Mouse (Mus musculus): ENCODE measurements around the gene Parvb.

The Parvb gene

DNA sequence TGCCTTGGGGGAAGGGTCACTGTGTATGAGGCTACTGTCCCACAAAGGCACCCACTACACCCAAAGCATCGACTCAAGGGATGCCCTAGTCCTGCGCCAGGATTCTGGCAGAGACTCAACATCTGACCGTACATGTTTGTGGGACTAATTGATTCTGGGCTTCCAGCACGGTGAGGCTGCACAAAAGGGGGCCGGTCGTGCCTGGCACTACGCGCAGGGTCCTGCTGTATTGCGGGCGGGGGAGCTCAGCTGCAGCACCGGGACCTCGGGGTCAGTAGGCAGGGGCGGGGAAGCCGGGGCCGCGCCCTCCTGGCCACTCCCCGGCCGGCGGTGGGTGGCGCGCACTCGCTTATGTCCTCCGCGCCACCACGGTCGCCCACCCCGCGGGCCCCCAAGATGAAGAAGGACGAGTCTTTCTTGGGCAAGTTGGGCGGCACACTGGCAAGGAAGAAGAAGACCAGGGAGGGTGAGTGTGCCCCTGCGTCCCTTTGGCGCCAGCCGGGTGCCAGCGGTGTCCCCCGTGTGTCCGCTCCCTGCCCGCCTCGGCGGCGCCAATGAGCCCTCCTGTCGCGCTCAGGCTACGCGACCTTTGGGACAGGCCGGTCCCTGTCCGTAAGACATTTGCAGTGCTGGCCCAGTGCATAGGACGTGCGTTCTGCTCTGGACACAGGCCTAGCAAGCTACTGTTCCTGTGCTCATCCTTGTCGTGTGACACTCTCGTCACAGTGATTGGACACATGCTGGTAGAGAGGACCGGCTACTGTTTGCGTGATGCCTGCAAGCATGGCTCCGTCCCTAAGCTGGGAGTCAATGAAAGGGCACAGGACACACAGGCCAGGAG lies at the start of gene Parvb:
Parvb (plus strand) TSS at position 323 of the 841 bp plus-strand sequence.
- no peak for DNase-seq (ENCODE audit: low read depth, low spot score)

GRCm38 (mm10) chr15:84183967-84184366 lies 47.9 kb upstream of the Parvb start:
- no peak for DNase-seq (ENCODE audit: low read depth, low spot score)

DNA sequence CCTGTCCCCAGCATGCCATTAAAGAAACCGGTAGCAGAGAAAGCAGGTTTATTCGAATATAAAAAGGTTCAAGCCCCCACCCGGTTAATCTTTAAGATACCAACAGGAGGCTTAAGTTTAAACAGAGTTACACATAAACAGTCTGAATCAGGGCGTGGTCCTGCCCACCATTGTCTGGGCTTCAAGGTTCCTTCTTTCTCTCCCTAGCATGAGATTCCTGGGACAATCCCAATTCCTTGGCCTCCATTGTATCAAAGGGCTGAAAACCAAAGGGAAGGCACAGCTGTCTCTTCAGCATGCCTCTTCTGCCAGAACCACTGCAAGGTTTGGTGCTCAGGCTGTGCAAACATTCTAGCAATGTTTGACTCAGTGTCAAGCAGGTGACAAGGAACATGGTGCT lies 45.6 kb upstream of the Parvb start:
- DNase-seq (ENCODE audit: low read depth, low spot score) = no peak

DNA sequence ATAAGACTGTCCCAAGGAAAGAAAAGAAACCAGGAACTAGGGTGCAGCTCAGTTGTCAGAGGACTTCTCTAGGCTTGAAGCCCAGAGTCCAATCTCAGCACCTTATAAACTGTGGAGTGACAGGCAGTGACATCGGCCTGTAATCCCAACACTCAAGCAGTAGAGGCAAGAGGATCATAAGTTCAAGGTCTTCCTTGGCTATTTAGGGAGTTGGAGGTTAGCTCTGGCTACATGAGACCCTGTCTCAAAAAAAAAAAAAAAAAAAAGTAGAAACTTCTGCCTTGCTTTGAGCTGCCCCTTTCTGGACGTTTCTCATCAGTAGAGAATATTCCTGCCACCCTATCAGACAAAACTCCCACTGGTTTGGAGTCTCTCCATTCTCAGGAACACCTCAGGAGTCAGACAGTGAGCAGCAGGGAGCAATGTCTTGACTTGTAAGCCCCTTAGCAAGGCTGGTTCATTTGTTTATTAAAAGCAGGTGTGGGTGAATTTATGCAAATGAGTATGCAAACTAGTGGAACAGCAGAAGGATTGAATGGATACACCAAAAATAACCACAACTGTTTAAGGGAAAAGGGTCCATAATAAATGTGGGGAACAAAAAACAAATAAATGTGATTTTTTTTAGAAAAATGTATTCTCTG lies 42.8 kb upstream of the Parvb start:
- DNase-seq (ENCODE audit: low read depth, low spot score) = no peak

GRCm38 (mm10) chr15:84189881-84190280 lies 42.0 kb upstream of the Parvb start:
- DNase-seq (ENCODE audit: low read depth, low spot score) = peak; percentile 14

GRCm38 (mm10) chr15:84191724-84192057 lies 40.2 kb upstream of the Parvb start:
- no peak for DNase-seq (ENCODE audit: low read depth, low spot score)

DNA sequence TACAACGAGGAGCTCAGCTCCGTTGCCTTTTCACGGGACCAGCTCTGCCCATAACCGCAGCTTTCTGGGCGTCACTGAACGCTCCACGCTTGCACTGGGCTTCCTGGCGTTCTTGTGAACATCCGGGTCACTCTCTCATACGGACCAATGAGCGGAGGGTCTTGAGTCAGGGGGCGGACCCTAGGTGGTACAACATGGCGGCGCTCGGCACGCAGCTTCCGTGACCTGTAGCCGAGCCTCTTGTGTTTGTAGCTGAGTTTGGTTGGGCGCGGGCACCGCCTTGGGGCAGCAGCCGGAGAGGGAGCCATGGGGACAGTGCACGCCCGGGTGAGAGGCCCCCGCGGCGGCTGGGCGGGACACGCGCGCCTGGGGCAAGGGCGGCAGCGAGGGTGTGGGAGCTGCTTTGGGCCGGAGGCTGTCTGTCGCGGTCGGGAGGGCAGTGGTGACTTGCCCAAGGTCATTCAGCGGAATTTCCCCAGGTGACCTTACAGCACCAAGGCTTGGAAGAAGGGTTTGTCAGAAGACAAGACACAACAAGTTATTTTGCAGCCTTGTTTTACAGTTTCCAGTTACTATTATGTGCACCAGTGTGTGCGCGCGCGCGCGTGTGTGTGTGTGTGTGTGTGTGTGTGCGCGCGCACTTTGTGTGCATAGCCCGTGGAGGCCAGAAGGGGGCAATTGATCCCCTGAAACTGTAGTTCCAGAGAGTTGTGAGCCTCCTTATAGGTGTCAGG lies 39.6 kb upstream of the Parvb start, which contains the start of gene Samm50:
Samm50 (plus strand) TSS at position 184 of the 734 bp plus-strand sequence.
- DNase-seq (ENCODE audit: low read depth, low spot score) = peak; percentile 96

DNA sequence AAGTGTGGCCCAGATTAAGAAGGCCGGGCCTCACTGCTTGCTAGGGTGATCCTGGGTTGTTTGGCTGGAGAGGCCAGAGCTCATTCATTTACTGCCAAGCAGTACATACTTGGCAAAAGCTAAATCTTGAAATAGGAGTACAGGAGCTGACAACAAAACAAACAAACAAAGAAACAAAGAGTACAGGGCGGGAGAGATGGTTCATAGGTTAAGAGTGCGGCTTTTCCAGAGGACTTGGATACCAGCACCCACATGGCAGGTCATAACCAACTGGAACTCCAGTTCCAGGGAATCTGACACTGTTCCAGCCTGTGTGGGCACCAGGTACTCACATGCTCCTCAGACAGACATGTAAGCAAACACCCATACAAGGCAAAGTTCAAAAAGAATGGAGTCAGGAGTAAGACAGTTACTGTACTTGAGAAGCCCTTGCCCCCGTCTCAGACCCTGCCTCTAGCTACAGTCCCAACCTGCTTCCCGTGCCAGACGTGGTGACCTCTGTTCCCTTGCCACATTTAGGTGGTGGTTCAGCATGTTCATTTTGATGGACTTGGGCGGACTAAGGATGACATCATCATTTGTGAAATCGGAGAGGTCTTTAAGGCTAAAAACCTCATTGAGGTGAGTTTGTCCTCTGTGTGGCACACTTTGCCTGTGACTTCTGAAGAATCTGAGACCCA lies 35.2 kb upstream of the Parvb start:
- DNase-seq (ENCODE audit: low read depth, low spot score) = no peak

- DNase-seq (ENCODE audit: low read depth, low spot score) = no peak
Observed at GRCm38 (mm10) chr15:84207327-84207726, 24.5 kb upstream of the Parvb start.

GRCm38 (mm10) chr15:84209517-84210412 lies 22.1 kb upstream of the Parvb start:
- DNase-seq (ENCODE audit: low read depth, low spot score) = no peak

DNA sequence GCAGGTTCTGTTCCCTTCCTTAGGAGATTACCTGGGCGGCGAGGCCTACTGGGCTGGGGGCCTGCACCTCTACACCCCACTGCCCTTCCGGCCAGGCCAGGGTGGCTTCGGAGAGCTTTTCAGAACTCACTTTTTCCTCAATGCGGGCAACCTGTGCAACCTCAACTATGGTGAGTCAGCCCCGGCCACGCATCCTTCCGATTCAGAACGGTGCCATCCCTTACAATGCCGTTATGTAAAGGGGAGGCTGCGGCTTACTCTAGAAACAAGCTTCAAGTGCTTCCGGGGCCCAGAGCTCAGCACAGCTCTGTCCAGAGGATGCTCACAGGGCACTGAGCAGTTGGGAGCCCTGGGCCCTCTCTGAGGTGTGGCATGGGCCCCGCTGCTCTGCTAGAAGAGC lies 21.4 kb upstream of the Parvb start:
- DNase-seq (ENCODE audit: low read depth, low spot score) = no peak

DNA sequence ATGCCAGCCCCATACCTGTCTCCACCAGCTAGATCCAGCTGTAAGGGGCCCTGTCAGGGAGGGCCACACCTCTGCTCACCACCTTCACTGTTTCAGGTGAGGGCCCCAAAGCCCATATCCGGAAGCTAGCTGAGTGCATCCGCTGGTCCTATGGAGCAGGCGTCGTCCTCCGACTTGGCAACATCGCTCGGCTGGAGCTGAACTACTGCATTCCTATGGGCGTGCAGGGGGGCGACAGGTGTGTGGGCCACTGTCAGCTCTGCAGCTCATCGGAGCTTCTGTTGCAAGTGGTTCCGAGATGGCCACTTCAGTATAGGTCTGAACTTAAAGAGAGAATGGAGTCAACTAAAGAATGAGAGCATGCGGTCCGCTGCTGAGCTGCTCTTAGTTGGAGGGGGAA lies 20.9 kb upstream of the Parvb start:
- no peak for DNase-seq (ENCODE audit: low read depth, low spot score)

DNA sequence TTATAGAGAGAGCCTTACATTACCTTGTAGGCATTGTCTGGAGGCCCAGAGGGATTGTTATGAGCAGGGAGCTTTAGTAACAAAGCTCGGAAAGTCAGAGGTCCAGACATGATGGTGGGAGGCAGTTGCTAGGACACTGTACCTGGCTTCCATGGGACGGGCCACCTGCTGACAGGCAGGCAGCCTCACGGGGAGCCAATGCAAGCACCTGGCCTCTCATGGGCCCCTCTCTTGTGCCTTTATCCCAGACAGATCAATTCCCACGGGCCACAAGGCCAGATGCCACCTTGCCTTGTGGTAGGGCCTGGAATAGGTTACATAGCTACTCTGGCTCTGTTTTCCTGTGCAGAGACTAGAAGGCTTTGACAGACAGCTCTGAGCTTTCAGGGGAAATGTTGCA lies 20.3 kb upstream of the Parvb start:
- no peak for DNase-seq (ENCODE audit: low read depth, low spot score)

GRCm38 (mm10) chr15:84212031-84212755 lies 19.6 kb upstream of the Parvb start:
- peak; percentile 85 for DNase-seq (ENCODE audit: low read depth, low spot score)

DNA sequence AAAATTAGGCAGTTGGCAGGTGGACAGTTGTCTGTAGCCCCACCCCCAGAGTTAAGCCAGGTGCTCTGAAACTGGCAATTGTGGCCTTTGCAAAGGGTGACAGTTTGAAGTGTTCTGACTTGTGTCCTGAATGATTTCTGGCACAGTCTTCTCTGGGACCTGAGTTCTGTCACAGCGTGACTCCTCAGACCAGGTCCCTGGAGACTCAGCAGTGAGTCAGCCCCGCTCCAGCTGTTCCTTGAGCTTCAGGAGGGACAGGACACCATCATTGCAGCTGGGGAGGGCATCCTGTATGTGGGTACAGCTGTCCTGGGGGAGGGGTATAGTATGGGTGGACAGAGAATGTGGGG lies 19.1 kb upstream of the Parvb start:
- no peak for DNase-seq (ENCODE audit: low read depth, low spot score)

DNA sequence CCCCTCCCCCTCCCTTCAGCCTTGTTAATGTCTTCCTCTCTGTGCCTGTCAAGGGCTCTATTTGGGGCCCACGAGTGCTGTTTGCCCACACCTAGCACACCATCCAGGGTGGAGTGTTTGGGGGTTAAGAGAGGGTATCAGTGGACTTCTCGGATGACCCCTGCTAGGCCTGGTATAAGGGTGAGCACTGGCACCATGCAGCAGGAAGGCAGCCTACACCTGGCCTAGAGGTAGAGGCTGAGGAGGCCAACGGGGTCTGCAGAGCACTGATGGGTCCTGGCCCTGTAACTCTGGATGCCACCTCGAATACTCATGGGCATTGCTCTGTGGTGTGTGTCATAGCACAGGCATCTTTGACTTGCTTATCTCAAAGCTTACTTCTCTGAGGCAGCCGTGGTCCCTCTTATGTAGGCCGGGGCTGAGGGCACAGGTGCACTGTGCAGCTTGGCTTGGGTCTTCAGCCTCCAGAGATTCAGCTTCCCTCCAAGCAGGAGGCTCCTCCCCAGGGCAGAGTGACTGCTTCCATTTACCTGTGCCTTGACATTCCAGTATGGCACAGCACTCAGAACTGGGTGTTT lies 18.6 kb upstream of the Parvb start:
- no peak for DNase-seq (ENCODE audit: low read depth, low spot score)

DNA sequence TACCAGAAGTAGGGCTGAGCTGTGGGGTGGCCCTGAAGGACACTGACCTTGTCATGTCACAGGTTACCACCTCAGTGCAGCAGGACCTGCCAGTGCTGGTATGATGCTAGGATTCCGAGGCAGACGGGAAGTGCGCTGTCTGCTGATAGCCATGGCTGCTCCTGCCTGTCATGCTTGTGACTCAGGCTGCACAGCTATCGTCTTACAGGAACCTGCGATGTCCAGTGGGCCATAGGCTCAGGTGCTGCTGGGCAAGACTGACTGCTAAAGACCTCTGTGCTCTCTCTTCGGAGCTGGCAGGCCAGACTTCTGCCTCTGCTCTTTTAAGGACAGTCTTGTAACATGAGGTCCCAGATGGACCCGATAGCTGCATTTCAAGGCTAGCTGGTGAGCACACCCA lies 17.4 kb upstream of the Parvb start:
- DNase-seq (ENCODE audit: low read depth, low spot score) = no peak

DNA sequence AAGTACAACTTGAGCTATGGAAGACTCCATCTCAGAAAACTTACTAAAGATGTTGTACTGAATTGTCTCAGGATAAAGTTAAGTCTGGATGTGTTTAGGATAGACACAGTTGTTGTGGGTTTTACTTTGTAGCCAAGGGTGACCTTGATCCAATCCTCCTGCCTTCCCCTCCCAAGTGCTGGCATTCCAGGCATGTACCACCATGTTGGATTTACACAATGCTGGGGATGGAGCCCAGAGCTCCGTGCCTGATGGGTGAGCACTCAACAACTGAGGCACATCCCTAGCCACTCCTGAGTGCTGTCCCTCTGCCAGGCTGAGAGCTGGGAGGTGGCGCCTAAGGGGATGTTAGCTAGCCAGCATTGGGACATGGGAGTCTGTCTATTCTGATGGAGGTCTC lies 16.6 kb upstream of the Parvb start:
- DNase-seq (ENCODE audit: low read depth, low spot score) = no peak

GRCm38 (mm10) chr15:84216026-84216425 lies 15.8 kb upstream of the Parvb start:
- DNase-seq (ENCODE audit: low read depth, low spot score) = no peak

DNA sequence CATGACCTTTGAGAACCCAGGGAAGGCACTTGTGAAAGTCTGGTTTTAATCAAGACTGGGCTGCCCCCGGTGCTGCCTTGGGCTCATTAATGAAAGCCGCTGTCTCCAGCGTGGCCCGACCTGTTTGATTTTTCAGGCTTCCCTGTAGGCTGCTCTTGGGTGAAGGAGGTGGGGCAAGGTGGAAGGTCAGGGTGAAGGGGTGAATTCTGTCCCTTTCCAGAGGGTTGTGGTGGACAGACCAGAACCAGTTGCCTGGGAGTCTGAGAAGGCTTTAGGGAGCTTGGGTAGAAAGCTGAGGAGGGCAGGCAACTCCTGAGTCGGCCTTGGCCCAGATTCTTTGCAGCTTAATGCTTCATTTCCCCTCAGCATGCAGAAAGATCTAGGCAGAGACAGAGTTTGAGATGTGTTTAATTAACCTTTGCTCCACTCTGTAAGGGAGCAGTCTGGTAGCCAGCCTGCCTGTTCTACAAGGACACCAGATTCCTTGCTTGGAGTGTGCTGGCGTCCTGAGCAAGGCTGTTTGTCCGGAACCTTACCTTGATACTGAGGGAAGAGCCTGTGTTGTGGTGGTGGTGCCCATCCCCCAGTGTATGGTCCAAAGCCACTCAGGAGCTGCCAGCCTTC lies 15.3 kb upstream of the Parvb start:
- no peak for DNase-seq (ENCODE audit: low read depth, low spot score)
